Mouse (Mus musculus) thymus, adult 2 months (tissue): ENCODE measurements at regions not wholly inside any gene's neighbourhood (a gene's known extent, or its start where the extent isn't known, plus 50 kb on each side); places are given as distances from the start of the nearest gene placed in this dataset.

Source experiments
- CTCF ChIP-seq: fragments of 200-500 bp; IDR thresholded peaks from 2 replicates; pipeline ENCODE4 v1.5.1; 2012; ENCODE audit warnings: mild to moderate bottlenecking, control low read depth, low read length, moderate library complexity, borderline replicate concordance; ENCODE audit not compliant: control insufficient read depth, poor library complexity, insufficient read depth; ENCODE audit errors: extremely low read depth
- POLR2A ChIP-seq: fragments of 200-500 bp; IDR thresholded peaks from 2 replicates; pipeline ENCODE4 v1.6.1; 2012; ENCODE audit warnings: mild to moderate bottlenecking, low read length, control low read depth, moderate library complexity; ENCODE audit not compliant: control insufficient read depth, poor library complexity, insufficient read depth; ENCODE audit errors: extremely low read depth

GRCm38 (mm10) chr10:117434293-117434842 is 54.6 kb upstream of the Cpsf6 start:
- TF ChIP-seq CTCF (no peak), POLR2A (no peak)
